Mouse (Mus musculus) liver, embryonic 14.5 days (tissue): Measurements from ENCODE around the gene Dph3. TPM values are rescaled to one million over a fixed set of nuclear protein-coding genes. Genes with fewer than 3 reads are reported as not detected.

ENCODE experiments used
- ATAC-seq: fragments of 200-750 bp; cut with Nextera tagmentation; 2 replicates; pipeline ENCODE4 v1.8.0; 2017; ENCODE audit warnings: moderate number of reproducible peaks, mild to moderate bottlenecking, moderate library complexity; ENCODE audit not compliant: insufficient read depth
- DNase-seq, 3 experiments: peaks; one replicate each; pipeline ENCODE4 v3.0.0-alpha.2; 2012 to 2013; ENCODE audit warnings: low read depth in 3 of 3, low spot score in 3 of 3
- H3K27ac ChIP-seq: fragments of 300-500 bp; sonication (generic); 2 replicates; pipeline ENCODE4 v1.5.1; 2014; ENCODE audit warnings: moderate library complexity, mild to moderate bottlenecking, control low read depth, inconsistent platforms
- H3K27me3 ChIP-seq: fragments of 300-500 bp; sonication (generic); 2 replicates; pipeline ENCODE4 v1.6.1; 2014; ENCODE audit warnings: mild to moderate bottlenecking, low read length, moderate library complexity; ENCODE audit not compliant: control insufficient read depth, insufficient read depth
- H3K36me3 ChIP-seq: fragments of 300-500 bp; sonication (generic); replicated peaks from 2 replicates; pipeline ENCODE4 v1.6.1; 2014; ENCODE audit warnings: low read depth; ENCODE audit not compliant: control insufficient read depth, insufficient read depth
- H3K4me1 ChIP-seq, 2 experiments: fragments of 200-500 bp in 1 of 2; fragments of 300-500 bp in 1 of 2; sonication (generic) in 1 of 2; replicated peaks; 2 replicates each; pipeline ENCODE4 v1.6.1; 2012 to 2014; ENCODE audit warnings: antibody characterized with exemption in 1 of 2, inconsistent platforms in 1 of 2, low read length in 1 of 2; ENCODE audit not compliant: control insufficient read depth in 2 of 2, insufficient read depth in 2 of 2
- H3K4me2 ChIP-seq: fragments of 300-500 bp; sonication (generic); 2 replicates; pipeline ENCODE4 v1.6.1; 2014; ENCODE audit warnings: low read depth, mild to moderate bottlenecking, control low read depth, moderate library complexity
- H3K4me3 ChIP-seq, 2 experiments: fragments of 200-500 bp in 1 of 2; fragments of 300-500 bp in 1 of 2; sonication (generic) in 1 of 2; 2 replicates each; pipeline ENCODE4 v1.5.1; 2012 to 2014; ENCODE audit warnings: low read depth in 2 of 2, low read length in 2 of 2, mild to moderate bottlenecking in 2 of 2, control low read depth in 1 of 2, inconsistent platforms in 1 of 2, moderate library complexity in 1 of 2; ENCODE audit not compliant: insufficient read depth in 1 of 2
- H3K9ac ChIP-seq: fragments of 300-500 bp; sonication (generic); replicated peaks from 2 replicates; pipeline ENCODE4 v1.6.1; 2014; ENCODE audit warnings: mild to moderate bottlenecking, control low read depth, moderate library complexity
- H3K9me3 ChIP-seq: fragments of 300-500 bp; sonication (generic); 2 replicates; pipeline ENCODE4 v1.6.1; 2016; ENCODE audit warnings: low read length, mixed read lengths; ENCODE audit not compliant: control insufficient read depth
- CTCF ChIP-seq: IDR thresholded peaks from 2 replicates; pipeline ENCODE4 v1.5.1; 2016; ENCODE audit warnings: antibody characterized with exemption, low read depth, control low read depth
- EP300 ChIP-seq: IDR thresholded peaks from 2 replicates; pipeline ENCODE4 v1.6.1; 2016; ENCODE audit warnings: antibody characterized with exemption, low read depth
- WGBS: fragments of 180-500 bp; shearing (Covaris S2); extraction: QIAGEN DNeasy Blood & Tissue Kit; methylation state at CpG from one replicate; pipeline ENCODE4 v1.1.7; 2014; ENCODE audit not compliant: insufficient replicate concordance; 5-methylcytosine and 5-hydroxymethylcytosine counted together
- polyA plus RNA-seq, 2 experiments: library from polyadenylated mRNA; depleted of rRNA in 1 of 2; stranded (reverse) in 1 of 2; unstranded in 1 of 2; fragments of >200 nt; fragmentation: Nextera tagmentation in 1 of 2; extraction: Ambion mirVana in 1 of 2; gene quantifications; 2 replicates each; pipeline versions ENCODE4 v1.2.1 to v1.2.3; 2012 to 2014

Dph3 gene
- polyA plus RNA-seq, 2 experiments, result 29.5 to 87.1 TPM

GRCm38 (mm10) chr14:32053895-32054294 lies 31.6 kb downstream of the Dph3 start:
- H3K9me3 ChIP-seq, result no peaks in the 10 kb centered on the region
- no peak overlapping the region for H3K4me2 ChIP-seq
- H3K4me3 ChIP-seq, result no peak overlapping the region
- no peaks in the 10 kb centered on the region for H3K27me3 ChIP-seq
- TF ChIP-seq CTCF, result no peak
- TF ChIP-seq EP300, result no peak
- WGBS, result 26% methylated on average over 5 of the region's 5 CpGs
- H3K9ac ChIP-seq, result no peak overlapping the region
- ATAC-seq, result 0 out of 2 replicates have a peak, but pooled peaks have one; percentile 35
- H3K27ac ChIP-seq, result no peak overlapping the region
- no peaks in the 10 kb centered on the region for H3K36me3 ChIP-seq
- no peak for DNase-seq
- peaks cover 0 to 6% of the 10 kb centered on the region in 2 experiments; a peak in 2 of 4 replicates for H3K4me1 ChIP-seq

GRCm38 (mm10) chr14:32050171-32050570 lies 35.4 kb downstream of the Dph3 start:
- H3K9me3 ChIP-seq, result no peaks in the 10 kb centered on the region
- DNase-seq, result no peak
- no peak overlapping the region for H3K27ac ChIP-seq
- no peak overlapping the region for H3K9ac ChIP-seq
- no peaks in the 10 kb centered on the region for H3K27me3 ChIP-seq
- H3K4me3 ChIP-seq, result no peak overlapping the region
- WGBS, result 40% methylated on average over 6 of the region's 6 CpGs
- H3K4me2 ChIP-seq, result no peak overlapping the region
- no peak for TF ChIP-seq EP300
- no peak for TF ChIP-seq CTCF
- H3K4me1 ChIP-seq, result peaks cover 0 to 3% of the 10 kb centered on the region in 2 experiments; a peak in 2 of 4 replicates
- H3K36me3 ChIP-seq, result no peaks in the 10 kb centered on the region
- ATAC-seq, result no peak

- Histone ChIP-seq H3K36me3 (no peaks in the 10 kb centered on the region), H3K27ac (no peak overlapping the region)
- WGBS, result 78% methylated on average over 8 of the region's 8 CpGs
Observed at GRCm38 (mm10) chr14:32046357-32046756, 39.2 kb downstream of the Dph3 start.

GRCm38 (mm10) chr14:32042108-32042507 lies 43.4 kb downstream of the Dph3 start:
- no peak for TF ChIP-seq CTCF
- no peak for TF ChIP-seq EP300
- Histone ChIP-seq H3K27me3 (no peaks in the 10 kb centered on the region), H3K27ac (no peak overlapping the region), H3K4me1 (peaks cover 13 to 24% of the 10 kb centered on the region in 2 experiments), H3K4me2 (no peak overlapping the region), H3K36me3 (no peaks in the 10 kb centered on the region), H3K9me3 (no peaks in the 10 kb centered on the region), H3K9ac (no peak overlapping the region), H3K4me3 (no peak overlapping the region)
- DNase-seq, result no peak
- 40% methylated on average over 5 of the region's 5 CpGs for WGBS
- ATAC-seq, result no peak

More at GRCm38 (mm10) chr14:32046357-32046756, 39.2 kb downstream of the Dph3 start:
- TF ChIP-seq EP300, result no peak
- no peak for TF ChIP-seq CTCF
- H3K27me3 ChIP-seq, result no peaks in the 10 kb centered on the region
- H3K4me3 ChIP-seq, result no peak overlapping the region
- DNase-seq (no peak), ATAC-seq (no peak)
- no peak overlapping the region for H3K4me2 ChIP-seq
- no peaks in the 10 kb centered on the region for H3K9me3 ChIP-seq
- H3K9ac ChIP-seq, result no peak overlapping the region
- no peaks in the 10 kb centered on the region for H3K4me1 ChIP-seq

GRCm38 (mm10) chr14:32037661-32038252 lies 47.8 kb downstream of the Dph3 start:
- WGBS, result 53% methylated on average over 8 of the region's 8 CpGs
- peak; percentile 87 for TF ChIP-seq EP300
- no peak for TF ChIP-seq CTCF
- Histone ChIP-seq H3K27me3 (no peaks in the 10 kb centered on the region), H3K4me1 (peaks cover 19 to 29% of the 10 kb centered on the region in 2 experiments), H3K4me2 (peak overlapping the region; percentile 51), H3K36me3 (no peaks in the 10 kb centered on the region), H3K9ac (peak overlapping the region; percentile 6; the same call in 1 of the 2 replicates), H3K27ac (no peak overlapping the region; the same call in 1 of the 2 replicates), H3K9me3 (no peaks in the 10 kb centered on the region), H3K4me3 (no peak overlapping the region)
- DNase-seq, result peak in 1 of 3 experiments; percentile 58
- ATAC-seq, result peak; percentile 91
